Mouse (Mus musculus) megakaryocyte progenitor cell, adult 5-6 weeks (primary cell): ENCODE results near the gene Tmem140. TPM values are rescaled to one million over a fixed set of nuclear protein-coding genes. Genes with fewer than 3 reads are reported as not detected.

ENCODE experiments used
- ATAC-seq: replicated peaks from 2 replicates; pipeline ENCODE4 v1.8.0; 2016; ENCODE audit warnings: mild to moderate bottlenecking, moderate TSS enrichment, inconsistent platforms; ENCODE audit not compliant: poor library complexity
- total RNA-seq, 2 experiments: library from RNA; stranded (forward) in 1 of 2; stranded (reverse) in 1 of 2; fragments of 157-497, 149-512 nt in 1 of 2; fragments of 200-1000 nt in 1 of 2; gene quantifications; 2 replicates each; pipeline versions ENCODE4 v1.2.3 to v1.2.4; 2015 to 2017

Gene Tmem140
- total RNA-seq, 2 experiments from 2014 or later: 0.33 to 1.2 TPM

DNA sequence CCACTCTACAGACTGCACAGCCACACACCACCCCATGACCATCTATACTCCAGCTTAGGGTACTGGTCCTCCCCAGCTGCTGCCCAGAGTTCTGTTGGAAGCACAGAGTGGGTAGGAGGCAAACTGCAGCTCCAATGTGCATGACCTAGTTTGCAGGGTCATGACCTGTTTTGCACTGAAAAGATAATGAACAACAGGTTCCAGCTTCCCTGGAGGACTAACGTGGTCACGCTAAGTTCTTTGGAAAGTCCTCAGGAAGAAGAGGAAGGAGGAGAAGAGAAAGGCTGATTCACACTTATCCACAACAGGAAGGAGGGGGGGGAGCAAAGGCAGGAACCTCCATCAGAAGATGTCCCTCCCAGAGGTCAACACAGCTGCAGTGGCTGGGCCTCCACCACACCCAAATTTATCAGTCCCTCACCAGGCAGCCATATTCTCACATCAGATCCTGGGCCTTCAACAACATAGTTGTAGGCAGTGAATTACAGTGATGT is 44.2 kb downstream of the Tmem140 start:
- ATAC-seq: peak; percentile 38

DNA sequence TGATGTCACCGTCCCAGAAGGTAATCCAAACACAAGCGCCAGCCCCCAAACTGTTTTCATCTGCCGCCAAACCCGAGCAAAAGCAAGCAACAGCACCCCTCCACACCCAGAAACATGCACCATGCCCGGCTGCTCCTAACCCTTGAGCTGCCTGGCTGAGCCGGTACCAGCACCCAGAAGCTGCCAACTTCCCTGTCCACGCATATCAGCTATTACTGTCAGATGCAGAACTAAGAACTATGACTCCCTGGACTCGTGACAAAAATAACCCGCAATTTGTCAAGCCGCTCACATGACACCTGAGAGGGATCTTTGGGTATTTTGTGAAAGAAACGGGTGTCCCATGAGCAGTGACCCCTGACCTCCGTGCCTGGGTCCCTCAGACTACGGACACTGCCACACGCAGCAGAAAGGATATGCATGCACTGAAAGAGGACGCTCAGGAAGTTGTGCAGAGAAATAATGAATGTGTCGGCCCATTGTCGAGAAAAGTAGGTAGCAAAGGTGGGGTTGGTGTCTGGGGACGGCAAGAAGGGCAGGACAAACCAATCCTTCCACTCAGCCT is 44.8 kb downstream of the Tmem140 start:
- ATAC-seq: no peak

DNA sequence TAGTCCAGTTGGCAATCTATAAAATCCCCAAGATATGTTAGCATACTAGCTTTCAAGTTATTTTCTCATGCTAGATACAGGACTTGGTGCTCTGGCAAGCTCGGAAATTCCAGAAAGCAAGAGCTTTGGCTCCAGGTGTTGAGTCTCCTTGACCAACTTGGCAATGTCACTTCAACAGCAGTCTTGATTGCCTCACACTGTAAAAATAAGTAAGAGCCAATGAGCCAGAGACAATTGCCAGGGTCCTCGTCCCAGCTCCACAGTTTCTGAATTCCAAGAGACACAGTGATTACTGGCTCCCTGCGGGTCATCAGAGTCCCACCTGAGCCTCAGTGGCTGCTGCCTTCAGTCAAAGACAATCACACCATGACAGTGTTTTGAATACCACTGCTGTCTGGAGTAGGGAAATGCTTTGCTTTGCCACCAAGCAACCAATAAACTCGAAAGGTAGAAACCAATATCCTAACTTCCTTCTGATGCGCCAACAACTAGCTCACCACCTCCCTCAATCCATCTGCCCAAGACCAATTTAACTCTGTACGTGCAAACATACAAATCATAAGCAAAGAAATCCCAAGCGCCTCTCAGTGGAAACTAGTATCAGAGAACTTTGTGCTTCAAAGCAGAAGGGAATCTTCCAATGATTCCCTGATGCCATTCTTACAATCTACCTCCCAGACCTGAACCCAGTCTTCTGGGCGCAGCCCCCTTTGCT is 46.8 kb downstream of the Tmem140 start:
- no peak for ATAC-seq

DNA sequence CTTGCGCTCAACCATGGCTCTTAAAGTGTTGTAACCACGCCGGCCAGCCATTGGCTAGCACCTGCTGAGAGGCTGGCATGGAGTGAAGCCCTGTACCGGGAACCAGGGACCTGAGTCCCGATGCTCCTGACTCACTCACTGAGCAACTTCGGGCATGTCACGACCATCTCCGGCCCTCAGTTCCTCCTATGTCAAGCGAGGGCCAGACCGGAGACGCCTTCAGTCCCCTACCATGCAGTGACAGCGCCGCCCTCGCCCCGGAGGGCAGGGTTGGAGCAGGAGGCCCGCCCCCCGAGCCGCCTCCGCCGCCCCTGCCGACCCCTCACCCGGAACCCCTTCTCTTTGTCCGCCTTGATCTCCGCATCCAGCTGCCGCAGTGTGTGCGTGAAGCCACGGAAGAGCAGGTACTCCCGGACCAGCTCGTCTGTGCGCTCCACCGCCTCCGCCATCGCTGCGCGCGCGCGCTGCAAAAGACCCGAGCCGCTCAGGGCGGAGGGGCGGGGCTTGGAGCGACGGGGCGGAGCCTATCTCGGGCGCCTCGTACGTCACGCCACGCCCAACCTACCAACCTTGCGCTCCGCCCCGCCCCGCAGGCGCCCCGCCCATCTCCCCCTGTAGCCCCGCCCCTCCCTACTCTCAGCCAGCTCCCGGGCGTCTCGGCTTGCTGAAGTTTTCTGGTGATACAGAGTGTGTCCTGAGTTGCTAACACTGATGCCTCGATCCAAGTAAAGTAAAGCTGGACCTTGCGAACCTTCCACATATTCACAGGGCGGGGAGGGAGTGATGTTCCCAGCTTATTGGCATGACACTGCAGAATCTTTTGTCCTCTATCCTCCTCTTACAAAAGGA is 47.6 kb downstream of the Tmem140 start, which contains the start of gene Wdr91:
Gene Wdr91 (minus strand): TSS at position 506 of the 849 bp plus-strand sequence.
- peak; percentile 85 for ATAC-seq

DNA sequence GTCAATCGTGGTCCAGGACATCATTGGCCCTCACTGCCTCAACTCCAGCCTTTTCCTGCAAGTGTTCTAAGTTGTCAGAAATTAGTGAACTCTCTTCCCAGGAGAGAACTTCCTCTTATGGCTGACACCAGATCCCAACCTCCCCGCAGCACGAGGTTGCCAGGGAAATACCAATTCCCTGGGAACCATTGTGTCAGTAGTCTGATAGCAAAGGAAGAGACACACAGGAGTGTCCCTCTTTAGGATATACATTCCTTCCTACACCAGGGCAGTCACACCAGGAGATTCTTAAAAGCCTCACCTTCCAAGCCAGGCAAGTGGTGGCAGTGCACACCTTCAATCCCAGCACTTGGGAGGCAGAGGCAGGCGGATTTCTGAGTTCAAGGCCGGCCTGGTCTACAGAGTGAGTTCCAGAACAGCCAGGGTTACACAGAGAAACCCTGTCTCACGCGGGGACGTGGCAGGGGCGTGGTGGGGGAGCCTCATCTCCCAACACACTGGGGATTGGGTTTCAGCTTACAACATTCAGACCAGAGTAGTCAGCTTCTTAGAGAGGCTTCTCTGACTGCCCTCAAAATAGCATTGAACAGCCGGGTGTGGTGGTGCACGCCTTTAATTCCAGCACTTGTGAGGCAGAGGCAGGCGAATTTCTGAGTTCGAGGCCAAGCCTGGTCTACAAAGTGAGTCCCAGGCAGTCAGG is 50.5 kb downstream of the Tmem140 start:
- no peak for ATAC-seq

- ATAC-seq: no peak
Observed at GRCm38 (mm10) chr6:34914462-34914861, 51.5 kb downstream of the Tmem140 start.

- no peak for ATAC-seq
Observed at GRCm38 (mm10) chr6:34919146-34919545, 56.2 kb downstream of the Tmem140 start.

DNA sequence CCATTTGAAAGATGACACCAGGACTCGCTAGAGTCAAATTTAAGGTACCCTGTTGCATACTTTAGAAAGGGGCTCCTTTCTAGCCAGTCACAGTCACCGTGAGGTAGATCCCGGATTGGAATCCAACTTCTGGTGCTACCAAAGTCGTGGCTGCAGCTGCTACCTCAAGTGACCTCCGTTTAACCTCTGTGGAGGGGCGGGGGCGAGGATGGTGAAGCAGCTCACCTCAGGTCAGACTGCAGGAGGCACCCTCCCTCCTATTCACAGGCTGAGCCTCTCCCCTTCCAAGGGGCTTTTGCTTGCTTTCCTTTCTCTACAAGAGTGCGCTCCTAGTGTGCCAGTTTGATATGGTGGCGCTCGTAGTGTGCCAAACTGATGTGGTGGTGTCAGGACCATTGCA is 57.0 kb downstream of the Tmem140 start, which contains the start of gene Stra8:
Gene Stra8 (plus strand): TSS at position 208 of the 400 bp plus-strand sequence.
- ATAC-seq: no peak

- ATAC-seq: no peak
Observed at GRCm38 (mm10) chr6:34920631-34921030, 57.7 kb downstream of the Tmem140 start.

DNA sequence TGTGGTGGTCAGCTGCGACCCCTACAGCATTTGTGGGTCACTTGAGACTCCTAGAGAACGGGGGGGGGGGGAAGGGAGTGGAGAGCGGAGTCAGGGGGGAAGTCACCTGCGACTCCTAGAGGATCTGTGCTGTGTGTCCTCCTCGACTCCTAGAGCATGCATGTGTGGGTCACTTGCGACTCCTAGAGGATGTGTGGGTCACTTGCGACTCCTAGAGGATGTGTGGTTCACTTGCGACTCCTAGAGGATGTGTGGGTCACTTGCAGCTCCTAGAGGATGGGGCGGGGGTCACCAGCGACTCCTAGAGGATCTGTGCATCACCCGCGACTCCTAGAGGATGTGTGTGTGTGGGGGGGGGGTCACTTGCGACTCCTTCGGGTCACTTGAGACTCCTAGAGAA is 59.0 kb downstream of the Tmem140 start:
- ATAC-seq: peak; percentile 99

Other genes starting within 250 kb of the Tmem140 start
- 3.6 and 7.1 TPM in 2 replicates for gene Agbl3, start 82.7 kb upstream of the Tmem140 start, total RNA-seq (2015)
- gene Agbl3, start 82.7 kb upstream of the Tmem140 start, total RNA-seq (2017): 2.9 and 3.6 TPM in 2 replicates
- gene Cyren, start 14.9 kb downstream of the Tmem140 start, total RNA-seq (2015): 5.1 and 5.6 TPM in 2 replicates
- gene Cyren, start 14.9 kb downstream of the Tmem140 start, total RNA-seq (2017): 2.5 and 2.9 TPM in 2 replicates
- gene Wdr91, start 47.7 kb downstream of the Tmem140 start, total RNA-seq (2015): 5.8 and 6.1 TPM in 2 replicates
- 20.5 and 22.7 TPM in 2 replicates for gene Wdr91, start 47.7 kb downstream of the Tmem140 start, total RNA-seq (2017)
- not detected in 2 replicates for gene Stra8, start 57.0 kb downstream of the Tmem140 start, total RNA-seq (2015)
- not detected in 2 replicates for gene Stra8, start 57.0 kb downstream of the Tmem140 start, total RNA-seq (2017)
- gene Slc23a4, start 125.3 kb downstream of the Tmem140 start, total RNA-seq (2015): 0.42 TPM in 1 of 2 replicates, not detected in the other
- 0.10 TPM in 1 of 2 replicates, not detected in the other for gene Slc23a4, start 125.3 kb downstream of the Tmem140 start, total RNA-seq (2017)